Mouse (Mus musculus): ENCODE data around the gene Cyp4v3.
"Not testable (repeated sequence)": the region's sequence is repeated elsewhere in the genome, so short reads cannot be mapped to it uniquely, and the experiment has no call there.

The Cyp4v3 gene

DNA sequence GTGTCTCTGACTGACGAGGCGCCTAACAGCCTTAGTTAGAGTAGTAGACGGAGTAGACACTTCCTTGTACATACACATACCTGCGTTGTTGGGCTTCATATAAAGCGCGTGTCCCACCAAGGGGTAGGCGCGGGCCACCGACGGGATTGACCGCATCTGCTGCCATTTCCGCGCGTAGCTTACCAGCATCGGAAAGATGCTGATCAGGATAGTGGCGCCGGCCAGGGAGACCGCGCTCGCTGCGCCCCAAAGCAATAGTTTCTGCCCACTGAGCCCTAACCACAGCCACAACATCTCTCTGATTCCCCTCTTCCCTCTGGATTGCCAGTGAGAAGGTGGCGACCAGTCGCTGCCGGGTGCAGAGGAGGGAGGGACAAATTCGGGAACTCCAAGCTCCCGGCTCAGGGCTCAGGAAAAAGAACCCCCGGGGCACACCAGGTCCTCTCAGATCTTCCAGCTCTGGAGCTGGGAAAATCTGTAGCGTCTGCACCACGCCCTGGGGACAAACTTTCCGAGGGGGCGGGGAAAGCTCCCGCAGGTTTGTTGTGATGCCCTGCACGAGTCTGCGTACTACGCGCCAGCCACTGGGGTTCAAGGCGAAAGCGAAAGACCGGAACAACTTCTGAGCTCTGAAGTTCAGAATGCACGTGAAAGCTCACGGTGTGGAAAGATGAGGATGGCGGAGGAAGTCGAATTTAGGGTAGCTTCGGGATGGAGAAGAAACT lies at the start of gene Cyp4v3:
Gene Cyp4v3 (minus strand): TSS at position 532 of the 725 bp plus-strand sequence.
- peak; percentile 86 for DNase-seq (ENCODE audit: low read depth, low spot score)

DNA sequence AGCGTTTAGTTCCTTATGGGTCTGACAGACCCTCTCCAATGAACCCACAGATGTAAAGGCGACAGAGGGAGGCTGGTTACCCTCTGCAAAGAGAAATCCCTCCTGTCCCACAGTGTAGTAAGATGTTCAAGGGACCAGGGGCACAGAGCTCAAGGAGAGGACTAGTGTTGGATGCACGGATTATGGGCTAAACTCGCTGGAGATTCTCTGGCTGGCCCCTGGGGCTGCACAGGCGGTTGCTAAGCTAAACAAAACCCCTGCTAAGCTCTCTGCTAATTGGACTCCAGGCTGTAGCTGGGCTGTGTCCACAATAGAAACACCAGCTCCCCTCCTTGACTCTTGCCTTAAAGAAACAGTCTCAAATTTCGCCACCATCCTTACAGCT lies 48.9 kb upstream of the Cyp4v3 start, which contains the start of gene Fam149a:
Gene Fam149a (minus strand): TSS at position 329 of the 385 bp plus-strand sequence.
- no peak for DNase-seq (ENCODE audit: low read depth, low spot score)

DNA sequence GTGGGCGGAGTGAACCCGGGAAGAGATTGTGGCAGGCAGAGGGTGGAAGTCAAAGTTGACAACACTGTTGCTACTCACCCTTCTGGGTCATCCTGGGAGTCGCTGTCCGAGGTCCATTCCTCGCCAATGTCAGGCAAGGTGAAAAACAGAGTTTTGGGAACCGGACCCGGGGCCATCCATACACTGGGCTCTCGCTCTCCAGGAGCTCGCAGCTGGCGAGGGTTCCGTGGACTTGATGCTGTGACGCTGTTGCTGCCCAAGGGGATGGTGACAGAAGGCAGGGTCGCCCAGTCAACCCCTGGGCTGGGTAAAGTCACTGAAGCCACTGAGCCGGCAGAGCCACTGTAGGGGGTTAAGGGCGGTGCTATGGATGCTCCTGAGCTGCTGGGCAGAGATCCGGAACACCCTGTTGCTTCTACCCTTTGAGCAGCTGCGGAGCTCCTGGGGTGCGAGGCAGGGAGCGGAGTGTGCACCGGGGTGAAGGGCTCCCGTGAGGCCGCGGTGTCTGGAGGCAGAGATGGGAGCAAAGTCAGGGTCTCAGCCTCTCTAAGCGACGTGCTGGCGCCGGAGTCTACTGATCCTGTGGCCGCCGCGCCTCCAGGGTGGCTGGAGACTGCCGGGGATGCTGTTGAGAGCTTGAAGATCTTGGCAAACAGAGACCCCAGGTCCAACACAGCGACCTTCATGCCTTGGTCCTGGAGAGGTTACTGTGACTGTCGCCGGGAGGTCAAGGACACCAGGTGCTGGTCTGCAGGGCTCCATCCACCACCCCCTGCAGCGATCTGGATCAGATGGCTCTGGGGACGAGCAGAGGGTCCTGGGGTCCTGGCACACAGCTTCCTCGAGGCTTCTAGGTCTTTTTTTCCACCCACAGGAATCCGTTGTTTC lies 48.3 kb upstream of the Cyp4v3 start:
- no peak for DNase-seq (ENCODE audit: low read depth, low spot score)

DNA sequence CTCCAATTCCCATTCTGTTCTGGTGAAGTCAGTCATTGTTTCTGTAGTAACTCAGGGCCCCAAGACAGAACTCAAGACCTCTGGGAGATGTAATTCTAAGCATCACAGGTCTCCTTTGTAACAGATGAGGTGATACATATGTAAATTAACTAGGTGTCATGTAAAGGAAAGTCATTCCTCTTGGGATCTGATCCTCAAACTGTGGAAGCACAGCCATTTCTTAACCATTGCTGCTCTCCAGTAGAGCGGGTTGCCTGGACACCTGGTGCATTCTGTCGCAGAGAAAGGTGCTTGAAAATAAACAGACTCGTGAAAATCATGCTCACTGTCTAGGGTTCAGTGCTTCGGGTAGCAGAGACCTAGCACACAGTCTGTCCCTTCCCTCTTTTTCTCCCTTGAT lies 47.6 kb upstream of the Cyp4v3 start:
- DNase-seq (ENCODE audit: low read depth, low spot score), result no peak

DNA sequence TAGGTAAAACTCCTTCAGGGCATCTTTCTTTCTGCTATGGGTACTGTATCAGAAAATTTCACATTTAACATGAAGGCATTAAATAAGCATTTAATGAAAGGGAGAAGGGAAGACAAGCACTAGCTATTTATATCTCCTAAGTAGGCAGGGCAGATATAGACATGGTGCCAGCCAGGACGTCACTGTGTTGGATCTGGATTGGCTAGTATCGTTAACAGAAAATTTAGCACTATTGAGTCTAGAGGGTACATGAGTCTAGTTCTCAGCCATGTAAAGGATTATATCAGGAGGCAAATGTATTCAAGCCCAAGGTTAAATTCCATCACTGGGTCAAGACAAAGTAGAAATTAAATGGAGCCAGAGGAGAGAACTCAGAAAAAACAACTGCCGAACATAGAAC lies 41.1 kb upstream of the Cyp4v3 start:
- DNase-seq (ENCODE audit: low read depth, low spot score), result no peak

DNA sequence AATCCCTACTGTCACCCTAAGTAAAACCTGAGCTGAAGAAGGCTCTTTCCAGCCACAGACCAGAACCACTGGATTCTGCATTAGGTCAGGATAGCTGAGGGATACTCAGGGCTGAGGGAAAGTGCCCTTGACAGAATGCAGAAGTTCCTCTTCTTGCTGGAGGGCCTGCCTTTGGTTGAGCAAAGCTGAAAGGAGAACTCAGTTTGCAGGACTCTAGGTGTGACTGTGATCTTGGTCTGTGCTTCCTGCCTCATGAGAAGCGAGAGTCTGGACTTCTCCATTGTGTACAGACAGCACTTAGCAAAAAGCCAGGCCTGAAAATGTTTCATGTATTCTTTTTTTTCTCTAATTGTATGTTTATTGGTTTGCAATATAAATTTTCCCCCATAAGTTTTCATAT lies 34.1 kb upstream of the Cyp4v3 start:
- DNase-seq (ENCODE audit: low read depth, low spot score), result no peak

DNA sequence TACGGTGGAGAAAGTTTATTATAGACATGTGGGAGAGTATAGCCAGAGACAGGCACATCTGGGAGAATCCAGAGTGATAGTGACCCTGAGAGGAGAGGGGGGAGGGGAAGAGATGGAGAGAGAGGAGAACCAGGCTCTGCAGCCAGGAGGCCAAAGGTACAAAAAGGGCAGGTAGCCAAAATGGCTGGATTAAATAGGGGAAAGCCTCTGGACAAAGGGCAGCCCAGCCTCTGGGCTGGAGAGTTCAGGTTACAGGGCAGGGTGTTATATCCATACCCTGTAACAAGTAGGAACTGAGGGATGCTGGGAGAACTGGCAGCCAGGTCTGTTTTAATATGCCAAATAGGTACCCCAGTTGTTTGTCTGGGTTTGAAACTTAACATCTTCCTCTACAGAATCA lies 30.2 kb upstream of the Cyp4v3 start:
- DNase-seq (ENCODE audit: low read depth, low spot score), result no peak

DNA sequence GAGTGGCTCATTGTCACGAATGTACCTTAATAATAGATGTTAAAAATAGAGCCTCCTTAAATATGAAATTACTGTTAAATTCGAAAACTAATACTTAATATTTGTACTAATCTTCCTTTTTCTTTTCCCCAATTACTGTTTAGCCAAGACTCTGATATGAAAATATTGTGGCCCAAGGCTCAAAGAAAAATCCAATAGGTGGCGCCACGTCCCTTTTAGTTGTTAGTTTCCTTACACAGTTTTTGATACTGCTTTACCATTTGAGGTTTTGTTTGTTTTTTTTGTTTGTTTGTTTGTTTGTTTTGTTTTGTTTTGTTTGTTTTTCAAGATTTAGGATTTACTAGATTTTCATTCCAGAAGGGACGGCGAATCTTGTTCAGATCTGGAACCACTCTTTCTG lies 29.3 kb upstream of the Cyp4v3 start:
- DNase-seq (ENCODE audit: low read depth, low spot score), result no peak

DNA sequence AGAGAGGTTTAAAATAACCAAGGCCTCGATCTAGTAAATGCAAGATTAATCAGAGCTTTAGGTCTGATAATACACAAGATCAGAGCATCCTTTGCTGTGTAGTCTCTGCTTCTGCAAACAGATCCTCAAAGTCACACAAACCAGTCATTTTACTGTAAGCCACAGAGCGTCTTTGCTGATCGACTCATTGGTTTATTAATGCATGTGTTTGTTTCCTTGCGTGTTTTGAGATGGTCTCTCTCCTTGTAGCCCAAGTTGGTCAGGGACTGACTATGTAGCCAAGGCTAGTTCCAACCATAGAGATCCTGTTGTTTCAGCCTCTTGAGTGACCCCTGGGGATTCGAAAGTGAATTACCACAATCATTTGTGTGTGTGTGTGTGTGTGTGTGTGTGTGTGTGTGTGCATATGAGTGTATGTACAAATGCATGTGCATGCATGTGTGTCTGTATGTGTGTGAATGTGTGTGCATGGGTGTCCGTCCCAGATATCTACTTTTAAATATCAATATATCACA lies 26.1 kb upstream of the Cyp4v3 start:
- no peak for DNase-seq (ENCODE audit: low read depth, low spot score)

DNA sequence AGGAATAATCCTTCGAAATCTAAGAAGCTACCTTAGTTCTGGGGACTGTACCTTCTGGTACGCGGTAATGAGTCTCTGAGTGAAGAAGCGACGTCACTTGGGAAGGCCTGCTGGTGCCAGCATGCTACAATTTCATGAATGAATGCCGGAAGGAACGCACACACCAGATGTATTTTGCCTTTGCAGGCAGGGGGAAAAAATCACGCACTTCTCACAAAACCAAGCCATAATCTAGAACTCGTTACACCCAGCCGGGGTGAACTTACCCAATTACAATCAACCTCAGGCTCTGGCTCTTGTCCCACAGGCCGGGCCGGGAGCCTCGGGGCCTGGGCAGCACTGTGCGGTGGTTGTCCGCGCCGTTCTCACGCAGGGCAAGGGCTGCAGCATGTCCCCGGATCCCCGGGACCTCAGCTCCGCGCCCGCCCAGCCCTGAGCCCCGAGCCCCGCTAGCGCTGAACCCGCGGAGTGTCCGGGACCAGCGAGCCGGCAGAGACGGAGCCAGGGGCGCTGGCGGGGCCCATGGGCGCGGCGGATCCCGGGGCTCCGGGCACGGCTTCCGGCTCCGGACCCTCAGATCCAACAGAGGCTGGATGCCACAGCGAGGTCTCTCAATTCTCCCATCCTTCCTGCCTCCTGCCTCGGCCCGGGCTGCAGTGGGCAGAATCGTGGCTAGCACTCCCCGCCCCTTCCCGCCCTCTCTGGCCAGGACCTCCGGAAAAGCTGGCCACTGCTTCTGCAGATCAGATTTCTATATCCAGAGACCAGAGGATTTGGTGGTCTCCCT lies 25.3 kb upstream of the Cyp4v3 start:
- DNase-seq (ENCODE audit: low read depth, low spot score), result no peak

DNA sequence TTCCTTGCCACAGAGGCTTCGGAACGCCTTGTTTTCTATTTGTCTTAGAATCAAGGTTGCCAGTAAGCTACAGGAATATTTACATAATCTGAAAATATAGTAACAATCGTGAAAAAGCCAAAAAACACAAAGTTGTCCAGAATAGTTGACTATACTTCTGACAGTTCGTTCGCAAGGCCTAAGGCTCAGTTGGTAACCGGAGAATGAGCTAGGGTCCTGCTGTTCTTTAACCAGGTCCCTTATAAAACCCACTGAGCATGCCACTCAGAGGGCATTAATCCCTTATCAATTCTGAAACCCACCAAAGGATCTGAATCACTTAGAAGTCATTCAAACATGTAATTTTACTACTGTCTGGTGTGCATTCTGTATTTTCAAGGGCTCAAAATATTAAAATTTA lies 22.8 kb upstream of the Cyp4v3 start:
- no peak for DNase-seq (ENCODE audit: low read depth, low spot score)

DNA sequence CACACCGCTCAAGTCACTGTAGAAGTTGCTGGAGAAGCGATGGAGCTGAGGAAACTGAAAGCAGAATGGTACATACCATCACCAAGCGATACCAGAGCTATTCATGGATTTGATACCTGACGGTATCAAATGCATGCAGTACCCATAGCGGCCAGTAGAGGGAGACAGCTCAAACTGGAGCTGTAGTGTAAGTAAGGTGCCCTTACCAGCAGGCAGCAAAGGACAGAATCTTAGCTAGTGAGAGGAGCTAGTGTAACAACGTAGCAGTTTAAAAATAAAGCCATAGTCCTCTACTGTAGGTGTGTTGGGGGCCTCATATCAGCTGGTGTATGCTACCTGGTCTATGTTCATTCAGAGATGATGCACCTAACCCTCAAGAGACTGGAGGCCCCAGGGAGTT lies 12.0 kb upstream of the Cyp4v3 start:
- DNase-seq (ENCODE audit: low read depth, low spot score), result peak; percentile 74

DNA sequence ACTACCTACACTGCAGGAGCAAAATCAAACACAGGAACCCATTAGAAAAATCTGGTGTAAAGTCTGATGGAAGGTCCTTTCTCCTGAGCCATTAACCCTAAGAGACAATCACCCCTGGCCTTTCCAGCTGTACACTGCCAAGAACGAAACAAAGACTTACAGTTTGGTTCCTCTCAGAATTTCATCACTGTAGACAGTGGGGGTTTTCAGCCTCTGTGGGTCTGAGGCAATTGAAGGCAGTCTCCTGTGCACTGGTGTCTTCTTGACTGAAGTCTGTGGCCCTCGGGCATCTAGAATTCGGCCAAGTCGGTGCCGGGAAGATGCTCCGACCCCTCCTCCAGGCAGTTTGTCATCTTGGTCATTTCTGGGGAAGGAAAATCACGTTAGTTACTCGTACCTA lies 11.3 kb upstream of the Cyp4v3 start:
- DNase-seq (ENCODE audit: low read depth, low spot score), result no peak

DNA sequence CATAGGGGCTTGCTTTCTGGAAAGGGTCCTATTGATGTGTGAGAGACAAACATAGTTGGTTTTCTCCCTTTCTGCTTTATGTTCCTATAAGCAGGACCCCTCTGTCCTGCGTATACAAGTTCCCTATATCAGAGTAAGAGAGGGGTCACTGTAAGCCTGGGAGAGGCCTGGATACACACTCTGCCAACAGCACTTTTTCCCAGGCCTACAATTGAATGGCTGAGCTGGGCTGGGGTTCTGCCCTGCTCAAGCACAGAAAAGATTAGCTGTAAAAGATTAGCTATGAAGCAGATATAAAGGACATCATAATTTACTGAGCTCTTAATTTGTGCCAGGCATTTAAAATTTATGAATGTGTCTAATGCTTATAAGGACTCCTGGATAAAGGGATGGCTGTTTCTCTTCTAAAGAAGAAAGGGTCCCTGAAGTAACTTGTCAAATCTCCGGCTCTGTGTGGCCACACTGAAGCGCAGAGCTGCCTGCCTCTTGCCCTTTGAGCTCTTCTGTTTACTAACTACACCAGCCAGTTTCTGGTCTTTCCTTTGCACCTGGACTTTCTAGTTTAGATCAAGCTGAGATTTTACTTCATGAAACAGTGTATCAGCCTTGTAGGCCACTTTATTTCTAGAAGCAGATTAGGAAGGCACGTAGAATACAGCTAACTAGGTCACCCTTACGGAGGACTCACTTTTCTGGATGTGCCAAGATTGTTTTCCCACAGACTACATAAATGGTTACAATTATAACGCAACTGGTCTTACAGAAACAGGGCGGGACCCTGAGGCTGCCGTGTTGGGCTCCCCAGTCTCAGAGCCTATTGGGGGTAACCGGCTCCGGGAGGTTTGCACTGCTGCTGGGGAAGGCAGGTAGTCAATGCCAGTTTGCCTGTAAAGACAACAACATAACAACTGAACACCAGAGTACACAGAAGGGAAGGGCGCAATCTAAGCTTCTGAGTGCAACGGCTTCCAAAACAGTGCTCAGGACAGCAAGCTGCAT lies 8.9 kb upstream of the Cyp4v3 start:
- no peak for DNase-seq (ENCODE audit: low read depth, low spot score)

DNA sequence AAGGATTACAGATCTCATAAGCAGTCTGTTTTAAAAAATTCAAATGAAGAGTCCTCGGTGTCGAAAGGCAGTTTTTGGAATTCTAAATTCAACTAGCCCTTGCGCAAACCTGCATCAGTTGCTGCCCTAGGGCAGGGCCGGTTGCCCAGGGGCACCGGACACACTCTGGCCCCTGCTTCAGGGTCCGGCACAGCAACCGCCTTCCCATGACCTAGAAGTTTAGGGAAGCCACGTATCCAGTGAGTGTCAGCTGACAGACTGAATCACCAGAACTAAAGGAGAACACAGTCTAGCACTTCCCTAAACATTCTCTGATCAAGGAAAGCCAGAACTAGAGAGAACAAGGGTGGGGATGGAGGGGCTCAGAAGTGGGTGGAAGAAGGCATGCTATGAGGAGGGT lies 477 bp upstream of the Cyp4v3 start:
- DNase-seq (ENCODE audit: low read depth, low spot score), result no peak

DNA sequence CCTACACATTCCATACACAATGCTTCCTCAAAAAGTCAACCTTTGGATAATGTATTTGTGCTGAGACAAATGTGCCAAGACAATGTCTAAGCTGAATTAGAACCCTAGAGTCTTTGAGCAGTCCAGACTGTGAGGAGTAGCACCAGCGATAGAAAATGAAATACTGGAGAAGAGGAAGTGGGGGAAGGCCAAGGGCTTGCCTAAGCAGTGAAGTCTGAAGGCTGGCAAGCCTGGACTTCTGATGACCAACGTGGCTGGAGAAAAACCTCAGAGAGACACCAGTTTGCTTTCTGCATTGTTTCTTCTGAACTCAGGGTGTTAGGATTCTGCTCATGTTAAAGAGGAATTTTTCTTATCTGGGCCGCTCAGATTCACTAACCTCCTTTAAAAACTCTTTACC lies 2.2 kb downstream of the Cyp4v3 start:
- no peak for DNase-seq (ENCODE audit: low read depth, low spot score)

DNA sequence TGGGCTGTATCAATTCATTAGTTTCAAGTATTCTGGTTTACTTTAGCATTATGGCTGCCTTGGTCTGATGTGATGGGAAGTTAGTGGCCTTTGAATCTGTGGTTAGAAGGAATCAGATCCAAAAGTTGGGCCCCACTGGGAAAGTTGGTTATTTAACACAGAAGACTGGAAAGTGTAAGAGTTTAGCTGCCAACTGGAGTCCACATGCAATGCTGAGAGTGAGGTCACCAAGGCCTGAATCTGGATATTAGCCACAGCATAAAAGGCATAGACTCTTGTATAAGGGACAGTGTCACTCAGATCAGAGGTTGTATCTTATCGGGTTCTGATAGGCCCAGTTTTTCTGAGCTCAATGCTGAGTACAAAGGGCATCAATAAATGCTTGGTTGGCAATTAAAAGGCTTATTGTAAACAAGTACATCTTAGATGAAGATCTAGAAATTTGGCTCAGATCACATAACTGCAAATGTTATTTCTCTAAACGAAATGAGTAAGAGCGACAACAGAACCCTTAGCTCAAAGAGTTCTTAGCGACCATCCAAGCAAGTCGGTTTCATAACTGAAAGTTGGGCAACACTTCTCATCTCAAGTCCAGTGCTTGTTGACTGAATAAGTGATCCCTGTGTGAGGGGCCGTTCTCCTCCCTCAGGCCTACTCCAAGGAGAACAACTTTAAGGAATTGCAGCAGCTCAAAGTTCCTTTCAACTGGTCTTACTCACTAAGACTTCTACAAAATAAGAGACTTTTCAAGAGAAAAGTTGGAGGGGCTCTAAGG lies 3.6 kb downstream of the Cyp4v3 start:
- DNase-seq (ENCODE audit: low read depth, low spot score), result no peak

DNA sequence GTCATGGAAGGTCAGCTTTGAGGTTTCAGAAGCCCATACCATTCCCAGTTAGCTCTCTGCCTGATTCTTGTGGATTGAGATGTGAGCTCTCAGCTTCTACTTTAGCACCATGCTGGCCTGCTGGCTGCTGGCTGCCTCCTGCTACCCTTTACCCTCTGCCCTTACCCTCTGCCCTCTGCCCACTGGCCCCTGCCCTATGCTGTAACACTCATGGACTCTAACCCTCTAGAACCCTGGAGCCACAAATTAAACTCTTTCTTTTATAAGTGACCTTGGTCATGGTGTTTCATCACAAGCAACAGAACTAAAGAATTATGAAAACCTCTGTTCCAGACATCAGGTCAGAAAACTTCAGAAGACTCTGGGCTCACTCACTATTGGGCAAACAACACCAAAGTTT lies 5.9 kb downstream of the Cyp4v3 start:
- DNase-seq (ENCODE audit: low read depth, low spot score), result not testable (repeated sequence)

DNA sequence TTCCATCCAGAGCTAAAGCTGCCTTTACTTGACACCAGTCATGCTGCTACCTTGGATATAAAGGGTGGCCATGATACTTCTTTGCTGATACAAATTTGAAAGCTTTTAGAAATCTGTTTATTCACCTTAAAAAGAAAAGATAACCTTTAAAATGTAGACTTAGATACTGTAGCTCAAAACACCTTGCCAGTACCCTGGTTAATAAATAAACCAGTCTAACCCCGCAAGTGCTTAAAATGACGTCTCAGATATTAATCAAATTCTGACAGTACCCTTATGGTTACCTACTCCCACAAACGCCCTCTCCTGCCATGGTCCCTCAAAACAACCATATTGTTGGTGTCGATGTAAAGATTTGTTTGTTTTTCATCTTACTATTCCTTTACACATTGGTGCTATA lies 8.9 kb downstream of the Cyp4v3 start:
- no peak for DNase-seq (ENCODE audit: low read depth, low spot score)

DNA sequence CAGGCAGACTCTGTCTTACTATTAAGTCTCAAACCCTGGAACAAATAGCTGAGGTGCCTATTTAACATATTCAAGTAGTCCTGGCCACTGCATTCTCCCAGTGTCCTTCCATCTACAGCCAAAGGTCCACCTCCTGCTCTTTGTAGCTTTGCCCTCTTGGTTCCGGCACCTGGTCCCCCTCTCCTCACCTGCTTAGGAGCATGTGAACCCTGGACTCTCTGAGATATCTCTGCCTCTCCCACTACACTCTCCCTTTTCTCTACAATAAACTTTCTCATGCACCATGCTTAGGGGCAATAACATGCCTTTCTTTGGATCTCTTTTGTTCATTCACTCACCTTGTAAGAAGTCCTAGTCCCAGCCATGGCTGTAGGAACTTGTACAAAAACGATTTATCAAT lies 11.7 kb downstream of the Cyp4v3 start:
- no peak for DNase-seq (ENCODE audit: low read depth, low spot score)

Data from CD4-positive helper T cell, adult 2 months (primary cell).